Mouse (Mus musculus) activated CD4-positive, CD25-positive, alpha-beta regulatory T cell, adult 9 weeks (primary cell): ENCODE data around the gene Gm13090. TPM values are rescaled to one million over a fixed set of nuclear protein-coding genes. Genes with fewer than 3 reads are reported as not detected.

Experiments used
- polyA plus RNA-seq: library from polyadenylated mRNA; unstranded; fragments of 100-300 nt; shearing (Covaris generic); gene quantifications from one replicate; pipeline ENCODE4 v1.2.1, GENCODE M21; 2017

The Gm13090 gene
- not detected for polyA plus RNA-seq

DNA sequence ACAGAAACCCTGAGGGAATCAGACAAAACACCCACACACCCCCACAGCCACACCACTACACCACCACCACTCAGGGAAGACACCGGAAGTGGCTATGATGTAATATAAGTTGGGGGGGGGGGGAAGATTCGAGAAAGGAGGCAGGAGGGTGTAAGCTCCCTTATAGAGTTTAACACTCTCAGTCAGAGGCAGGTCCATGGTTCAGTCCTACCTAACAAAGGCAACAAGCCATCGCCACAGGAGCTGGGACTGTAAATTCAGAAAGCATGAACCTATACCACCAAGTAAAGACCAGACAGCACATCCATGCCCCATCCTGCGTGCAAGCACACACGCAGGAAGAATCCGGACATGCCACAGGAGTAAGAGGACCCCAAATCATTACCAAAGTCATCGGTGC is at the start of gene Gm13090:
TSS of gene Gm13090 (plus strand) at position 301 of the 400 bp plus-strand sequence.

DNA sequence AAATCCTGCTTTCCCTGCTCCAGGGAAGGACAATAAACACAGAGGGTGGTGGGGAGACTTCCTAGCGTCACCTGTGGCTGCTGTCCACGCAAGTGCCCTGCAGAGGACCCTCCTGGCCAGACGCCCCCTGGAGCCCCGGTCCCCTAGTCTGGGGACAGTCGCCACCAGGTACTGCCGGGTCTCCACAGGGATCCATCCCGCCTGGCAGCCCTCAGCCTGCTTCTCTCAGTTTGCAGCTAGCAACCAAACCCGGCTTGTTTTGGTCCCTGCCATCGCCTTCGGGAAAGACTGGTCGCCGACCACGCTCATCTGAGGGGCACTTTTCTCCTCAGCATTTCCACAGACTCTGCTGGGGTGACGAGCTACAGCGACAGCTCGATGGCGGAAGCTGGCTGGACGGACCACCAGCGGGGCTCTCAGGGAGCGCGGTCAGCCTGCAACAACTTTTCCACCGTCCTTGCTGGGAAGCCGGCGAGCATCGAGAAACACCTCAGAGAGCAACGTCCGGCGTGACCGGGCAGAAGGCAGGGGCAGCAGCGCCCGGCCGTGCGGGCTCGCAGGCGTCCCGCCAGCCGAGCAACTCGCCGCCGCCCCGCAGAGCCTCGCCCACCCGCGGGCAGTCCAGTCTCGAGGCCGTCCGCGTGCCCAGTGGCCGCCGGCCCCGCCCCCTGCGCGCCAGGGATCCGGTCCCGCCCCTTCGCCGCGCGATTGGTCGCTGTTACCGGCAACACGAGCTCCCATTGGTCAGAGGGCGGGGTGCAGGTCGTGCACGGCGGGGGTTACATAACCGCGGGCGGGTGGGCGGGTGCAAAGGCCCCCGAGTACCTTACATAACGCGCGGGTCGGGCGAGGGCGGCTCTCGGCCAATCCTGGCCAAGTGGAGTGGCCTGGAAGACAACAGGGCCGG is 45.1 kb upstream of the Gm13090 start, which contains the start of gene Per3:
TSS of gene Per3 (minus strand) at position 629 of the 907 bp plus-strand sequence.

DNA sequence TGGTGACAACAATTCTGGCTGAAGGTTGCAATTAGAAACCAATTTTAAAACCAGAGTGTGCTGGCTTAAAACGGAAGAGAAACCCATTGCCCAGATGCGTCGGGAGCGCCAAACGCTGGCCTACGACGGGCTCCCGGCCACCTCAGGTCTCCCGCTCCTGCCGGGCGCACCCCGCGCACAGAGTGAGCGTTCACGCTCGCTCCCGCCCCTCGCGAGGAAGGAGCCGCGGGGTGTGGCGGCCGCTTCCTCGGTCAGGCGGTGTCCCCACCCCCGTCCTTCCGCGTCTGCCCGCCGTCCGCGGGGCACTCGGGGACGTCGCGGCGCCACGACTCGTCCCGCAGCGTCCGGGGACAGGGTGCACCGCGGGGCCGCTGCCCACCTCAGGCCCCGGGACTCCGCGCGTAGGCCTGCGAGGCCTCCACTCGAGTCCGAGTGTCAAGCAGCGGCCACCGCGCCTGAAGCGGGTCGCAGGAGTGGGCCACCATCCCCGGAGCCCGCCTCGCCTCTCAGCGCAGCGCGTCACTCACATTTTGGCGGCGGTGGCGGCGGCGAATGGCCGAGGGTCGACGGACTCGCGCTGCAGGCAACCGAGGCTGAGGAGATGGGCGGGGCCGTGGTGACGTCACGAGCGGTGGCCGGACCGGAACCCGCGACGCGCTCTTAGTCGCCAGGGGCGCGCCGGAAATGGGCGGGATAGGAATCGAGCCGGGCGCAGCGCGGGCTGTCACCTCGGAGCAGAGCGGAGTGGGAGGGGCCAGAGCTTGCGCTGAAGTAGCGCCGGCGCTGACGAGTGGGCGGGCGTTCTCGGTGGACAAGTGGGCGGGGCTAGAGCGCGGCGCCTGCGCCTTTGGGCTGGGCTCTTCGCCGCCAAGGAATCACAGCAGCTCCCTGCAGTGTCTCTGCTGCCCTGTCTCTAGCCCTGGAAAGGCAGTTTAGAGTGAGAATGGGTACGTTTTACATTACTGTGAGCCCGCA is 31.7 kb upstream of the Gm13090 start, which contains the start of gene Vamp3:
TSS of gene Vamp3 (minus strand) at position 617 of the 975 bp plus-strand sequence.

Other genes with a start within 250 kb of the Gm13090 start
- gene Errfi1, start 235.7 kb upstream of the Gm13090 start, polyA plus RNA-seq = 2.5 TPM
- gene Park7, start 175.1 kb upstream of the Gm13090 start, polyA plus RNA-seq = 359 TPM
- 334 TPM for gene Tnfrsf9, start 175.0 kb upstream of the Gm13090 start, polyA plus RNA-seq
- not detected for gene Uts2, start 92.5 kb upstream of the Gm13090 start, polyA plus RNA-seq
- 0.88 TPM for gene Per3, start 44.9 kb upstream of the Gm13090 start, polyA plus RNA-seq
- gene Vamp3, start 31.6 kb upstream of the Gm13090 start, polyA plus RNA-seq = 62.2 TPM